In the genomic region with DNA sequence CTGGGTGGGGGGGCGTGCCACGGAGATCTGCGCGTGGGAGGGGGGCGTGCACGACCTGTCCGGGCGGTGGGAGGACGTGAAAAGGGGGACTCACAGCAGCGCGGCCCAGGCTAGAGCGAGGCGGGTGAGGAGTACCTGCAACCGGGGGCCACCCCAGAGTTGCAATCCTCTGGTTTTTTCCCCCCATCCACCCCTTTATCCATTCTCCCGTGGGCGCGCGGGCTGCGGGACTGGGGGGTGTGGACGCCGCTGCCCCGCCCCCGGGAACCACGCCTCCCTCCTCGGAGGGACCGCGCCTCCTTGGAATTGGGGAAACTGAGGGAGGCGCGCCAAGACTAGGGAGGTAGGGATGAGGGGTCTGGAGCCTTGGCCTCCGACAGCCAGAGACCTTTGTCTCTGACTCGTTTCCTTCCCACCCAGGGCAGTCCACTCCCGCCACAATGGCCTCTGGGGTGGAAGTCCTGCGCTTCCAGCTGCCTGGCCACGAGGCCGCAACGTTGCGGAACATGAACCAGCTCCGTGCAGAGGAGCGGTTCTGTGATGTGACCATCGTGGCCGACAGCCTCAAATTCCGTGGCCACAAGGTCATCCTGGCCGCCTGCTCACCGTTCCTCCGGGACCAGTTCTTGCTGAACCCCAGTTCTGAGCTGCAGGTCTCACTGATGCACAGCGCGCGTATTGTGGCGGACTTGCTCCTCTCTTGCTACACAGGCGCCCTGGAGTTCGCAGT, we compare ENCODE assay signal across 8 mouse cellular contexts. TPM values are rescaled to one million over a fixed set of nuclear protein-coding genes. Genes with fewer than 3 reads are reported as not detected.
DNase-seq lines count a peak whose midpoint lies in the region; TF ChIP-seq lines count a peak whose summit lies in the region.

No protein-coding gene starts in this region.

- H3K4me2 ChIP-seq in myocyte (ENCODE audit: low read depth) = peak overlapping the region; percentile 65

- peaks cover 10% of the 10 kb centered on the region for H3K79me2 ChIP-seq in myocyte (ENCODE audit: control insufficient read depth, insufficient read depth)

- no peaks in the 10 kb centered on the region for H3K27me3 ChIP-seq in myocyte (ENCODE audit: control insufficient read depth, insufficient read depth, insufficient read length)

- H3ac ChIP-seq in myocyte (ENCODE audit: control insufficient read depth, insufficient read length) = peak overlapping the region; percentile 48

- TF ChIP-seq POLR2A in myocyte (IDR thresholded peaks at IDR 0.05; ENCODE audit: insufficient read length, low read depth) = peak; percentile 10

- H3K4me3 ChIP-seq in myocyte = peak overlapping the region; percentile 29

- DNase-seq in retina, embryonic 14.5 days (ENCODE audit: low spot score) = peak; percentile 50
- DNase-seq in retina, postnatal 1 day = no peak
- peak; percentile 61 to 75 for DNase-seq in cerebellum, postnatal 25 days
- peak; percentile 60 to 71 for DNase-seq in heart, adult 18-20 months
- peak; percentile 44 for DNase-seq in kidney, adult 11 months
- peak; percentile 62 for DNase-seq in liver
- DNase-seq in urinary bladder, adult 2 months (ENCODE audit: low spot score) = peak; percentile 56

- no peaks in the 10 kb centered on the region for H3K36me3 ChIP-seq in myocyte (ENCODE audit: control insufficient read depth, insufficient read depth)

TF ChIP-seq in myocyte, 11 proteins besides CTCF, POLR2A, EP300 and RAD21:
- TF ChIP-seq TCF3 (IDR thresholded peaks at IDR 0.05; ENCODE audit: insufficient read length, low read depth) = no peak
- peak; percentile 8 for TF ChIP-seq POLR2AphosphoS2 (IDR thresholded peaks at IDR 0.05; ENCODE audit: insufficient read length, low read depth)
- TF ChIP-seq CEBPB (IDR thresholded peaks at IDR 0.05; ENCODE audit: insufficient read depth, poor library complexity, severe bottlenecking) = no peak
- TF ChIP-seq MYOD1 (IDR thresholded peaks at IDR 0.05; ENCODE audit: control insufficient read depth in 1 of 3, insufficient read length in 2 of 3, low read depth in 2 of 3) = peak in 2 of 3 experiments; percentile 3 to 12
TF ChIP-seq in myocyte: peak in this region for 2.

RNA-seq across cellular contexts. Expression of gene C2, which starts 3.1 kb away (rescaled TPM):
- total RNA-seq in heart, adult 18-20 months (2021) = 1 to 10 TPM; 2.8 to 4.1 TPM
- polyA plus RNA-seq in myocyte (2012; fragmentation: generic; extraction: Trizol) = 0.43 TPM
- 43.0 and 45.6 TPM in 2 replicates for polyA plus RNA-seq in urinary bladder, adult 2 months (2012; rRNA removed)

RNA-seq across cellular contexts. Expression of gene Ehmt2, which starts 3.3 kb away (rescaled TPM):
- 10 to 100 TPM; 38.1 to 42.7 TPM for total RNA-seq in heart, adult 18-20 months (2021)
- 94.5 TPM for polyA plus RNA-seq in myocyte (2012; fragmentation: generic; extraction: Trizol)
- 124 and 129 TPM in 2 replicates for polyA plus RNA-seq in urinary bladder, adult 2 months (2012; rRNA removed)

RNA-seq across cellular contexts. Expression of gene Gm20547, which starts 13.1 kb away (rescaled TPM):
- not detected for total RNA-seq in heart, adult 18-20 months (2021)
- polyA plus RNA-seq in myocyte (2012; fragmentation: generic; extraction: Trizol) = not detected
- polyA plus RNA-seq in urinary bladder, adult 2 months (2012; rRNA removed) = 0.04 TPM in 1 of 2 replicates, not detected in the other

RNA-seq across cellular contexts. Expression of gene Zbtb12, which starts 15.7 kb away (rescaled TPM):
- 1 to 10 TPM; 7.4 to 7.7 TPM for total RNA-seq in heart, adult 18-20 months (2021)
- polyA plus RNA-seq in myocyte (2012; fragmentation: generic; extraction: Trizol) = 10.2 TPM
- 6.6 and 8.5 TPM in 2 replicates for polyA plus RNA-seq in urinary bladder, adult 2 months (2012; rRNA removed)

RNA-seq across cellular contexts. Expression of gene Slc44a4, which starts 19.3 kb away (rescaled TPM):
- under 1 TPM in 1 of 2 experiments, not detected in 1; 0.62 TPM for total RNA-seq in heart, adult 18-20 months (2021)
- polyA plus RNA-seq in myocyte (2012; fragmentation: generic; extraction: Trizol) = 14.6 TPM
- polyA plus RNA-seq in urinary bladder, adult 2 months (2012; rRNA removed) = 4.5 and 5.1 TPM in 2 replicates

Comparison
In these comparisons a context has a peak if more than half of its experiments do, and no peak if none do; other contexts are left out.
1. RNA of gene C2, which starts 3.1 kb away (polyA plus RNA-seq): 43.0 to 45.6 TPM in urinary bladder, adult 2 months; 0.43 TPM in myocyte (single experiment); every median in the first group is over 10 times any median in the second.